Mouse (Mus musculus) ES-E14 (cell line): ENCODE measurements around the gene Hsd17b14. TPM values are rescaled to one million over a fixed set of nuclear protein-coding genes. Genes with fewer than 3 reads are reported as not detected.

ENCODE experiments used
- DNase-seq: peaks from one replicate; pipeline ENCODE4 v3.0.0-alpha.2; 2013; ENCODE audit warnings: low read depth, low spot score
- H3K27ac ChIP-seq: 2 replicates; pipeline ENCODE4 v1.5.1; 2012; ENCODE audit warnings: low read depth, mild to moderate bottlenecking, low read length, moderate library complexity, mixed read lengths; ENCODE audit not compliant: poor library complexity, insufficient read depth, severe bottlenecking
- H3K36me3 ChIP-seq: 2 replicates; pipeline ENCODE4 v1.6.1; 2012; ENCODE audit warnings: mild to moderate bottlenecking, low read length, moderate library complexity, mixed read lengths; ENCODE audit not compliant: control insufficient read depth, poor library complexity, insufficient read depth, severe bottlenecking
- H3K4me1 ChIP-seq, 2 experiments: fragments of 150-350 bp in 1 of 2; sonication (generic) in 1 of 2; 2 replicates each; pipeline ENCODE4 v1.6.1; 2012; ENCODE audit warnings: low read length in 2 of 2, mild to moderate bottlenecking in 1 of 2, mixed read lengths in 1 of 2; ENCODE audit not compliant: control insufficient read depth in 2 of 2, insufficient read depth in 2 of 2, poor library complexity in 1 of 2
- H3K4me3 ChIP-seq, 2 experiments: fragments of 150-350 bp in 1 of 2; sonication (generic) in 1 of 2; 2 replicates each; pipeline ENCODE4 v1.5.1; 2012; ENCODE audit warnings: low read length in 2 of 2, low read depth in 1 of 2, mild to moderate bottlenecking in 1 of 2, mixed read lengths in 1 of 2; ENCODE audit not compliant: insufficient read depth in 1 of 2, poor library complexity in 1 of 2, severe bottlenecking in 1 of 2
- H3K9ac ChIP-seq: 2 replicates; pipeline ENCODE4 v1.6.1; 2012; ENCODE audit warnings: low read depth, mild to moderate bottlenecking, low read length, mixed read lengths; ENCODE audit not compliant: poor library complexity, insufficient read depth, severe bottlenecking
- H3K9me3 ChIP-seq: fragments of 150-350 bp; sonication (generic); 2 replicates; pipeline ENCODE4 v1.6.1; 2012; ENCODE audit warnings: low read depth, mild to moderate bottlenecking, low read length; ENCODE audit not compliant: control insufficient read depth, insufficient read depth
- CHD2 ChIP-seq: IDR thresholded peaks from 2 replicates; pipeline ENCODE4 v1.6.1; 2014; ENCODE audit warnings: mild to moderate bottlenecking, low read depth, low read length, inconsistent platforms
- HCFC1 ChIP-seq: IDR thresholded peaks from 2 replicates; pipeline ENCODE4 v1.6.1; 2012; ENCODE audit warnings: low read length, inconsistent platforms, borderline replicate concordance; ENCODE audit not compliant: insufficient read depth
- MAFK ChIP-seq: IDR thresholded peaks from 2 replicates; pipeline ENCODE4 v1.6.1; 2014; ENCODE audit warnings: mild to moderate bottlenecking, low read depth, low read length, inconsistent platforms; ENCODE audit not compliant: insufficient read depth
- ZC3H11A ChIP-seq: IDR thresholded peaks from 2 replicates; pipeline ENCODE4 v1.6.1; 2012; ENCODE audit warnings: low read depth, mild to moderate bottlenecking, inconsistent platforms, low read length, borderline replicate concordance
- ZNF384 ChIP-seq: IDR thresholded peaks from 2 replicates; pipeline ENCODE4 v1.6.1; 2012; ENCODE audit warnings: low read depth, low read length, inconsistent platforms
- in situ Hi-C, 2 experiments: fragments of 600-800 bp; cut with MboI; formaldehyde crosslinking; loops; one replicate each; pipeline ENCODE4 v1.15.1; 2025; ENCODE audit warnings: low sequenced_read_pairs in 2 of 2, inconsistent platforms in 1 of 2; ENCODE audit not compliant: unreplicated experiment in 2 of 2
- total RNA-seq: library from RNA; depleted of rRNA; stranded (reverse); fragments of 300-350 nt; gene quantifications from 2 replicates; pipeline ENCODE4 v1.2.3, GENCODE M21; 2012

Hsd17b14 gene
- total RNA-seq, 1 experiment, result 33.0 TPM

DNA sequence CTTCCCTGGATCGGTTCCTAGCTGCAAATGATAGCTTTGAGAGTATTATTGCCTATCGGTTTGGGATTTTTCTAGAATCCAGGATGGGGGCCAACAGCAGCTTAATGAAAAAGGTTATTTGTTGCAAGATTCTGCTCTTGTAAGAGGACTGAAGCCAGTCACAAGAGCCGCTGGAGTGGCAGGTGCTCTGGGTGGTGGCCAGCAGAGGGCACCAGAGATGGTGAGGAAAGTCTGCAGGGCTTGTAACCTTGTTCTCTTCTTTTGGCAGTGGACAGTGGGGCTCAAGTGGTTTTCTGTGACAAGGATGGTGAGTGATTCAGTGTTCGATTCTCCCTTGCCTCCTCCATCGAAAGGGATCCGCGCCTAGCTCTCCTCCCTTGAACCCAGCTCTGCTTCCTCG lies 1.1 kb downstream of the Hsd17b14 start:
- TF ChIP-seq ZC3H11A, result peak; percentile 67; the same call in 1 of the 2 replicates
- TF ChIP-seq HCFC1, result no peak
- TF ChIP-seq ZNF384, result no peak
- TF ChIP-seq MAFK, result no peak
- Histone ChIP-seq H3K4me1 (peaks cover 19 to 27% of the 10 kb centered on the region in 2 experiments), H3K9me3 (no peaks in the 10 kb centered on the region), H3K27ac (peak overlapping the region; percentile 51; the same call in 1 of the 2 replicates), H3K36me3 (no peaks in the 10 kb centered on the region; the same call in 1 of the 2 replicates), H3K9ac (peak overlapping the region; percentile 68), H3K4me3 (peak overlapping the region in 1 of 2 experiments; percentile 36; a peak in 2 of 4 replicates)
- in situ Hi-C loops, result no loop called here
- DNase-seq, result no peak

DNA sequence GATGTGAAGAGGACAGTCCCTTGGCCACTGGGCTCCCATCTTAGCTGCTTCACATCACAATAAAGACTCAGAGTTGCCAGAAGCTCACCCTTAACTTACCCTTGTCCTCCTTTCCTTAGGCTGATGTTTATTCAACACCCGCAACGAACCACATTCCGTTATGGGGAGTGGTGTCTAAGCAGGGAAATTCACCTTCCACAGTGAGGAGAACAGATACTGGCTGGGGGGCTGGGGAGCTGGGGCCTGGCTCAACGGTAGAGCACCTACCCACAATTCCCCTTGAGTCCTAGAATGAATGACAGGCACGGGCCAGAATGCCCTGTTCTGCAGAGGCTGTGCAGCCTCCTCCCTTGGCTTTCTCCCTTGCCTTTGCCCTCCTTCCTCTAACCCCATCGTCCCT lies 4.2 kb downstream of the Hsd17b14 start:
- in situ Hi-C loops, result no loop called here
- Histone ChIP-seq H3K9ac (peak overlapping the region; percentile 79; the same call in 1 of the 2 replicates), H3K4me1 (peaks cover 13 to 16% of the 10 kb centered on the region in 2 experiments; a peak in 3 of 4 replicates), H3K36me3 (peaks cover 6% of the 10 kb centered on the region; the same call in 1 of the 2 replicates), H3K4me3 (peak overlapping the region; percentile 64 to 71; a peak in 3 of 4 replicates), H3K27ac (peak overlapping the region; percentile 98), H3K9me3 (no peaks in the 10 kb centered on the region)
- DNase-seq, result no peak
- TF ChIP-seq ZNF384, result no peak
- TF ChIP-seq CHD2, result no peak
- no peak for TF ChIP-seq MAFK
- no peak for TF ChIP-seq HCFC1
- TF ChIP-seq ZC3H11A, result no peak

DNA sequence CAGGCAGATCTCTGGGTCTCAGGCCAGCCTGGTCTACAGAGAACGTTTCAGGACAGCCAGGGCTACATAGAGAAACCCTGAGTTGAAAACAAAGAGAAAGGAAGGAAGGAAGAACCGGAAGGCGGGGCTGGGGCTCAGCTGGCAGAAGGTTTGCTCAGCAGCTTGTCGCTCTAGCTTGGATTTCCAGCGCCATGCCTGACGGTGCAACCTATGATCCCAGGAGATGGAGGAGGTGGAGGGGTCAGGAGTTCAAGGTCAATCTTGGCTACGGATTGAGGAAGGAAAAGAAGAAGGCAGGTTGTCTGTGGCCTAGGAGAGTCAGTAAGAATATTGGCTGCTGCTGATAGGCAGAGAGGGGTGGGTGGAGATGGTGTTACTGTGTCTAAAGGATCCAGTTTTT lies 5.5 kb downstream of the Hsd17b14 start:
- Histone ChIP-seq H3K27ac (peak overlapping the region; percentile 98), H3K9ac (peak overlapping the region; percentile 72), H3K4me1 (peaks cover 10 to 15% of the 10 kb centered on the region in 2 experiments; a peak in 3 of 4 replicates), H3K36me3 (peaks cover 6% of the 10 kb centered on the region; the same call in 1 of the 2 replicates), H3K9me3 (no peaks in the 10 kb centered on the region), H3K4me3 (peak overlapping the region; percentile 47 to 64; a peak in 3 of 4 replicates)
- TF ChIP-seq MAFK (peak; percentile 31; the same call in 1 of the 2 replicates), HCFC1 (no peak)
- DNase-seq, result no peak
- in situ Hi-C loops, result no loop called here

- in situ Hi-C loops, result no loop called here
- Histone ChIP-seq H3K9me3 (no peaks in the 10 kb centered on the region), H3K4me1 (peaks cover 10 to 19% of the 10 kb centered on the region in 2 experiments; a peak in 3 of 4 replicates), H3K4me3 (peak overlapping the region; percentile 47 to 64), H3K27ac (peak overlapping the region; percentile 98), H3K36me3 (peaks cover 12% of the 10 kb centered on the region), H3K9ac (peak overlapping the region; percentile 72)
- TF ChIP-seq ZC3H11A (peak; percentile 65; the same call in 1 of the 2 replicates), HCFC1 (no peak), MAFK (no peak), ZNF384 (no peak)
- no peak for DNase-seq
Measured at GRCm38 (mm10) chr7:45560843-45561623, 6.3 kb downstream of the Hsd17b14 start.
